Mouse (Mus musculus) MEL (cell line): ENCODE measurements at regions not wholly inside any gene's neighbourhood (a gene's known extent, or its start where the extent isn't known, plus 50 kb on each side); places are given as distances from the start of the nearest gene placed in this dataset.

Source experiments
- DNase-seq: peaks from one replicate; pipeline ENCODE4 v3.0.0; 2011; ENCODE audit warnings: low read depth, low spot score
- H3K27ac ChIP-seq: 2 replicates; pipeline ENCODE4 v1.5.1; 2012; ENCODE audit warnings: low read depth, mild to moderate bottlenecking, control low read depth, low read length, moderate library complexity; ENCODE audit not compliant: control insufficient read depth
- H3K27me3 ChIP-seq, 2 experiments: fragments of 150-350 bp in 1 of 2; sonication (generic) in 1 of 2; 2 replicates each; pipeline ENCODE4 v1.6.1; 2012; ENCODE audit warnings: low read length in 2 of 2, mild to moderate bottlenecking in 2 of 2, improper control_type of control experiment in 1 of 2, moderate library complexity in 1 of 2; ENCODE audit not compliant: insufficient read depth in 2 of 2, control insufficient read depth in 1 of 2
- H3K36me3 ChIP-seq, 2 experiments: 2 replicates each; pipeline ENCODE4 v1.6.1; 2012 to 2014; ENCODE audit warnings: low read length in 2 of 2, improper control_type of control experiment in 1 of 2, inconsistent platforms in 1 of 2, mild to moderate bottlenecking in 1 of 2; ENCODE audit not compliant: insufficient read depth in 2 of 2, control insufficient read depth in 1 of 2
- H3K4me1 ChIP-seq, 2 experiments: fragments of 150-350 bp in 1 of 2; sonication (generic) in 1 of 2; 2 replicates each; pipeline ENCODE4 v1.6.1; 2012; ENCODE audit warnings: low read length in 2 of 2, improper control_type of control experiment in 1 of 2, mild to moderate bottlenecking in 1 of 2; ENCODE audit not compliant: insufficient read depth in 2 of 2, control insufficient read depth in 1 of 2
- H3K4me3 ChIP-seq, 2 experiments: fragments of 150-350 bp in 1 of 2; sonication (generic) in 1 of 2; 2 replicates each; pipeline ENCODE4 v1.5.1; 2012; ENCODE audit warnings: low read depth in 2 of 2, low read length in 2 of 2, mild to moderate bottlenecking in 2 of 2, moderate library complexity in 2 of 2, control low read depth in 1 of 2, improper control_type of control experiment in 1 of 2; ENCODE audit not compliant: control insufficient read depth in 1 of 2, insufficient read depth in 1 of 2
- H3K79me2 ChIP-seq: 2 replicates; pipeline ENCODE4 v1.6.1; 2012; ENCODE audit warnings: mild to moderate bottlenecking, low read length, moderate library complexity; ENCODE audit not compliant: control insufficient read depth, poor library complexity, insufficient read depth
- H3K9ac ChIP-seq: 2 replicates; pipeline ENCODE4 v1.6.1; 2012; ENCODE audit warnings: low read depth, mild to moderate bottlenecking, control low read depth, low read length, moderate library complexity; ENCODE audit not compliant: control insufficient read depth, poor library complexity, severe bottlenecking
- H3K9me3 ChIP-seq: fragments of 150-350 bp; sonication (generic); replicated peaks from 2 replicates; pipeline ENCODE4 v1.6.1; 2012; ENCODE audit warnings: mild to moderate bottlenecking, low read length, improper control_type of control experiment, moderate library complexity; ENCODE audit not compliant: insufficient read depth
- CHD1 ChIP-seq: IDR thresholded peaks from 2 replicates; pipeline ENCODE4 v1.6.1; 2012; ENCODE audit warnings: low read depth, mild to moderate bottlenecking, inconsistent platforms, low read length, improper control_type of control experiment
- CTCF ChIP-seq, 3 experiments: IDR thresholded peaks in 2 of 3; conservative IDR thresholded peaks in 1 of 3; 2 replicates each; pipeline ENCODE4 v1.5.1; 2011 to 2012; ENCODE audit warnings: low read length in 3 of 3, low read depth in 2 of 3, mild to moderate bottlenecking in 2 of 3, improper control_type of control experiment in 1 of 3, inconsistent platforms in 1 of 3, mixed read lengths in 1 of 3, moderate library complexity in 1 of 3; ENCODE audit not compliant: control insufficient read depth in 1 of 3, insufficient read depth in 1 of 3, poor library complexity in 1 of 3, severe bottlenecking in 1 of 3
- EP300 ChIP-seq, 2 experiments: IDR thresholded peaks; 2 replicates each; pipeline ENCODE4 v1.6.1; 2011; ENCODE audit warnings: improper control_type of control experiment in 2 of 2, low read length in 2 of 2, low read depth in 1 of 2, mild to moderate bottlenecking in 1 of 2
- GABPA ChIP-seq: IDR thresholded peaks from 2 replicates; pipeline ENCODE4 v1.6.1; 2012; ENCODE audit warnings: low read depth, mild to moderate bottlenecking, inconsistent platforms, low read length, improper control_type of control experiment, moderate library complexity
- KAT2A ChIP-seq: conservative IDR thresholded peaks from 2 replicates; pipeline ENCODE4 v1.6.1; 2012; ENCODE audit warnings: low read depth, low read length, improper control_type of control experiment, inconsistent platforms
- MAX ChIP-seq: IDR thresholded peaks from 2 replicates; pipeline ENCODE4 v1.6.1; 2011; ENCODE audit warnings: low read length, improper control_type of control experiment
- MYB ChIP-seq: IDR thresholded peaks from 2 replicates; pipeline ENCODE4 v1.6.1; 2011; ENCODE audit warnings: mild to moderate bottlenecking, low read depth, low read length, improper control_type of control experiment
- MYC ChIP-seq: IDR thresholded peaks from 2 replicates; pipeline ENCODE4 v1.6.1; 2011; ENCODE audit warnings: low read depth, mild to moderate bottlenecking, low read length, improper control_type of control experiment, moderate library complexity
- POLR2AphosphoS2 ChIP-seq: IDR thresholded peaks from 2 replicates; pipeline ENCODE4 v1.6.1; 2011; ENCODE audit warnings: low read length, improper control_type of control experiment
- RCOR1 ChIP-seq: IDR thresholded peaks from 2 replicates; pipeline ENCODE4 v1.6.1; 2012; ENCODE audit warnings: low read depth, mild to moderate bottlenecking, inconsistent platforms, low read length, improper control_type of control experiment
- TBP ChIP-seq: IDR thresholded peaks from 2 replicates; pipeline ENCODE4 v1.8.0; 2011; ENCODE audit warnings: low read depth, low read length, improper control_type of control experiment
- USF1 ChIP-seq: IDR thresholded peaks from 2 replicates; pipeline ENCODE4 v1.6.1; 2014; ENCODE audit warnings: low read depth, mild to moderate bottlenecking, inconsistent platforms, low read length, improper control_type of control experiment, moderate library complexity
- USF2 ChIP-seq, 2 experiments: IDR thresholded peaks; 2 replicates each; pipeline ENCODE4 v1.6.1; 2011 to 2012; ENCODE audit warnings: improper control_type of control experiment in 2 of 2, low read length in 2 of 2, borderline replicate concordance in 1 of 2, inconsistent platforms in 1 of 2, low read depth in 1 of 2, mild to moderate bottlenecking in 1 of 2; ENCODE audit not compliant: insufficient read depth in 1 of 2
- ZKSCAN1 ChIP-seq: IDR thresholded peaks from 2 replicates; pipeline ENCODE4 v1.6.1; 2012; ENCODE audit warnings: low read depth, mild to moderate bottlenecking, inconsistent platforms, low read length, improper control_type of control experiment, moderate library complexity
- ZNF384 ChIP-seq: IDR thresholded peaks from 2 replicates; pipeline ENCODE4 v1.6.1; 2012; ENCODE audit warnings: low read depth, mild to moderate bottlenecking, inconsistent platforms, low read length, improper control_type of control experiment

- no peaks in the 10 kb centered on the region for H3K4me1 ChIP-seq
- H3K27me3 ChIP-seq: no peaks in the 10 kb centered on the region
- no peak overlapping the region for H3K9ac ChIP-seq
- H3K79me2 ChIP-seq: no peaks in the 10 kb centered on the region
- no peak overlapping the region for H3K4me3 ChIP-seq
- H3K36me3 ChIP-seq: no peaks in the 10 kb centered on the region
- no peak for DNase-seq
- H3K27ac ChIP-seq: no peak overlapping the region
- TF ChIP-seq EP300 (IDR thresholded peaks at IDR 0.05; ENCODE audit: low read depth in 1 of 2, low read length in 2 of 2) (no peak), CTCF (IDR thresholded peaks at IDR 0.05 in 2 of 3, conservative IDR thresholded peaks at IDR 0.05 in 1 of 3; ENCODE audit: control insufficient read depth in 1 of 3, insufficient read depth in 1 of 3, low read depth in 2 of 3, low read length in 3 of 3, poor library complexity in 1 of 3, severe bottlenecking in 1 of 3) (no peak), USF2 (IDR thresholded peaks at IDR 0.05; ENCODE audit: borderline replicate concordance in 1 of 2, insufficient read depth in 1 of 2, low read depth in 1 of 2, low read length in 2 of 2) (no peak), RCOR1 (no peak), MYC (no peak), CHD1 (no peak), MYB (no peak), MAX (no peak), USF1 (no peak), TBP (no peak), KAT2A (no peak), ZNF384 (no peak), GABPA (no peak), POLR2AphosphoS2 (no peak)
- H3K9me3 ChIP-seq: no peaks in the 10 kb centered on the region
Measured at GRCm38 (mm10) chr2:95579201-95579600, 738.8 kb upstream of the Lrrc4c start.

GRCm38 (mm10) chr2:95586002-95586401 is 732.0 kb upstream of the Lrrc4c start:
- no peaks in the 10 kb centered on the region for H3K36me3 ChIP-seq
- no peak overlapping the region for H3K27ac ChIP-seq
- no peaks in the 10 kb centered on the region for H3K79me2 ChIP-seq
- no peak for DNase-seq
- TF ChIP-seq ZKSCAN1 (no peak), USF1 (no peak), KAT2A (no peak), GABPA (no peak)
- H3K4me3 ChIP-seq: no peak overlapping the region
- H3K27me3 ChIP-seq: no peaks in the 10 kb centered on the region
- H3K9ac ChIP-seq: no peak overlapping the region
- H3K4me1 ChIP-seq: no peaks in the 10 kb centered on the region
- H3K9me3 ChIP-seq: no peaks in the 10 kb centered on the region

GRCm38 (mm10) chr2:95587044-95587443 is 730.9 kb upstream of the Lrrc4c start:
- H3K9ac ChIP-seq: no peak overlapping the region
- no peaks in the 10 kb centered on the region for H3K4me1 ChIP-seq
- H3K36me3 ChIP-seq: no peaks in the 10 kb centered on the region
- H3K4me3 ChIP-seq: no peak overlapping the region
- no peak for TF ChIP-seq TBP
- TF ChIP-seq, all 39 proteins: peak for 0
- DNase-seq: no peak
- H3K79me2 ChIP-seq: no peaks in the 10 kb centered on the region
- no peaks in the 10 kb centered on the region for H3K27me3 ChIP-seq
- H3K9me3 ChIP-seq: no peaks in the 10 kb centered on the region
- no peak overlapping the region for H3K27ac ChIP-seq
